ENCODE assay signal across 8 mouse cellular contexts in genomic region chr4:155868614-155869298, GRCm38 (mm10). TPM values are rescaled to one million over a fixed set of nuclear protein-coding genes. Genes with fewer than 3 reads are reported as not detected.
DNase-seq lines count a peak whose midpoint lies in the region; ATAC-seq and TF ChIP-seq lines count a peak whose summit lies in the region.

No protein-coding gene starts in this region.

- peak overlapping the region; percentile 69 for H3K4me3 ChIP-seq in spleen, adult 2 months (ENCODE audit: extremely low read depth, insufficient read depth, insufficient read length)
- H3K4me3 ChIP-seq in embryonic fibroblast, embryonic 13.5 days (ENCODE audit: insufficient read depth, low read length), result peak overlapping the region; percentile 87
- peak overlapping the region; percentile 58 for H3K4me3 ChIP-seq in intestine, embryonic 15.5 days (replicated peaks)
- H3K4me3 ChIP-seq in liver, embryonic 16.5 days (ENCODE audit: low read depth, low read length), result peak overlapping the region; percentile 83
- H3K4me3 ChIP-seq in neural tube, embryonic 15.5 days (replicated peaks), result peak overlapping the region; percentile 86

- H3K4me2 ChIP-seq in intestine, embryonic 15.5 days (replicated peaks), result peak overlapping the region; percentile 76
- H3K4me2 ChIP-seq in liver, embryonic 16.5 days (ENCODE audit: low read depth, low read length), result peak overlapping the region; percentile 96
- peak overlapping the region; percentile 92 for H3K4me2 ChIP-seq in neural tube, embryonic 15.5 days

- H3K9ac ChIP-seq in intestine, embryonic 15.5 days, result peak overlapping the region; percentile 58
- H3K9ac ChIP-seq in liver, embryonic 16.5 days (ENCODE audit: low read depth, low read length), result peak overlapping the region; percentile 77
- H3K9ac ChIP-seq in neural tube, embryonic 15.5 days (replicated peaks), result peak overlapping the region; percentile 84

- peaks cover 6% of the 10 kb centered on the region; the same call in 1 of the 2 replicates for H3K4me1 ChIP-seq in spleen, adult 2 months (ENCODE audit: control insufficient read depth, insufficient read depth, insufficient read length)
- 0 out of 2 replicates have a peak, but pooled peaks cover 2% of the 10 kb centered on the region for H3K4me1 ChIP-seq in embryonic fibroblast, embryonic 13.5 days (ENCODE audit: control insufficient read depth, insufficient read depth, low read length)
- peaks cover 13% of the 10 kb centered on the region for H3K4me1 ChIP-seq in intestine, embryonic 15.5 days (replicated peaks)
- peaks cover 28% of the 10 kb centered on the region for H3K4me1 ChIP-seq in liver, embryonic 16.5 days (ENCODE audit: control insufficient read depth, low read depth, low read length)
- peaks cover 32% of the 10 kb centered on the region for H3K4me1 ChIP-seq in neural tube, embryonic 15.5 days

- no peak for TF ChIP-seq POLR2A in spleen, adult 2 months (IDR thresholded peaks at IDR 0.05; ENCODE audit: low read depth, low read length)
- TF ChIP-seq POLR2A in embryonic fibroblast, embryonic 13.5 days (IDR thresholded peaks at IDR 0.05; ENCODE audit: low read depth, low read length), result no peak

- no peak for TF ChIP-seq CTCF in spleen, adult 2 months (IDR thresholded peaks at IDR 0.05; ENCODE audit: extremely low read depth, insufficient read depth, insufficient read length, insufficient replicate concordance)
- no peak for TF ChIP-seq CTCF in embryonic fibroblast, embryonic 13.5 days (IDR thresholded peaks at IDR 0.05; ENCODE audit: borderline replicate concordance, insufficient read depth, low read length)

- peak; percentile 78 for ATAC-seq in intestine, embryonic 15.5 days
- peak; percentile 17 for ATAC-seq in liver, embryonic 16.5 days (ENCODE audit: low read depth)
- no peak; the same call in 1 of the 2 replicates for ATAC-seq in neural tube, embryonic 15.5 days (ENCODE audit: low FRiP score)

- H3K36me3 ChIP-seq in spleen, adult 2 months (ENCODE audit: control insufficient read depth, insufficient read depth, low read length), result peaks cover 20% of the 10 kb centered on the region
- H3K36me3 ChIP-seq in intestine, embryonic 15.5 days, result peaks cover 32% of the 10 kb centered on the region
- H3K36me3 ChIP-seq in liver, embryonic 16.5 days (ENCODE audit: control insufficient read depth, insufficient read depth), result peaks cover 12% of the 10 kb centered on the region
- H3K36me3 ChIP-seq in neural tube, embryonic 15.5 days, result peaks cover 47% of the 10 kb centered on the region

- WGBS in spleen, adult 2 months, result 10% methylated on average over 22 of the region's 22 CpGs
- WGBS in intestine, embryonic 15.5 days, result 10% methylated on average over 22 of the region's 22 CpGs
- 4% methylated on average over 22 of the region's 22 CpGs for WGBS in liver, embryonic 16.5 days (ENCODE audit: insufficient replicate concordance)
- WGBS in neural tube, embryonic 15.5 days, result 11% methylated on average over 22 of the region's 22 CpGs

- H3K27me3 ChIP-seq in spleen, adult 2 months (ENCODE audit: control insufficient read depth, insufficient read depth, low read length), result no peaks in the 10 kb centered on the region
- no peaks in the 10 kb centered on the region for H3K27me3 ChIP-seq in intestine, embryonic 15.5 days (replicated peaks)
- no peaks in the 10 kb centered on the region for H3K27me3 ChIP-seq in liver, embryonic 16.5 days (ENCODE audit: control insufficient read depth, insufficient read depth, low read depth, low read length)
- no peaks in the 10 kb centered on the region for H3K27me3 ChIP-seq in neural tube, embryonic 15.5 days (replicated peaks)

- DNase-seq in spleen, adult 2 months (ENCODE audit: low read depth in 1 of 2, low spot score in 2 of 2), result no peak
- DNase-seq in spleen, adult 12 weeks (ENCODE audit: low spot score), result no peak
- DNase-seq in gastrocnemius, adult 8-10 months (ENCODE audit: low spot score in 2 of 2), result no peak
- DNase-seq in testis, postnatal 14 days (ENCODE audit: low spot score), result no peak

- H3K9me3 ChIP-seq in intestine, embryonic 15.5 days, result no peaks in the 10 kb centered on the region
- H3K9me3 ChIP-seq in liver, embryonic 16.5 days (replicated peaks; ENCODE audit: control insufficient read depth, low read length), result no peaks in the 10 kb centered on the region
- no peaks in the 10 kb centered on the region for H3K9me3 ChIP-seq in neural tube, embryonic 15.5 days (replicated peaks)

- H3K27ac ChIP-seq in spleen, adult 2 months (ENCODE audit: insufficient read depth, low read length), result no peak overlapping the region
- no peak overlapping the region for H3K27ac ChIP-seq in embryonic fibroblast, embryonic 13.5 days (ENCODE audit: insufficient read depth, low read length)
- H3K27ac ChIP-seq in intestine, embryonic 15.5 days, result peak overlapping the region; percentile 25
- peak overlapping the region; percentile 51 for H3K27ac ChIP-seq in liver, embryonic 16.5 days (ENCODE audit: low read length)
- H3K27ac ChIP-seq in neural tube, embryonic 15.5 days (replicated peaks), result peak overlapping the region; percentile 58

RNA-seq across cellular contexts. Expression of gene Cptp, which starts 0.5 kb away (rescaled TPM):
- polyA plus RNA-seq in spleen, adult 2 months (2012; rRNA removed), result 18.9 and 19.8 TPM in 2 replicates
- 17.4 and 21.5 TPM in 2 replicates for polyA plus RNA-seq in embryonic fibroblast, embryonic 13.5 days (2011; ENCODE audit: insufficient read length, low read depth, missing spikeins)
- 20.3 and 20.6 TPM in 2 replicates for polyA plus RNA-seq in intestine, embryonic 15.5 days (2015; fragmentation: Nextera tagmentation; extraction: Ambion mirVana)
- 7.1 and 8.4 TPM in 2 replicates for polyA plus RNA-seq in liver, embryonic 16.5 days (2015; fragmentation: Nextera tagmentation; extraction: Ambion mirVana)
- 28.0 and 29.0 TPM in 2 replicates for polyA plus RNA-seq in neural tube, embryonic 15.5 days (2015; fragmentation: Nextera tagmentation; extraction: Ambion mirVana)
- total RNA-seq in gastrocnemius, adult 8-10 months (2022), result 10 to 100 TPM; 11.0 to 18.7 (median 16.1) TPM

RNA-seq across cellular contexts. Expression of gene Ints11, which starts 0.6 kb away (rescaled TPM):
- 31.8 and 36.3 TPM in 2 replicates for polyA plus RNA-seq in spleen, adult 2 months (2012; rRNA removed)
- polyA plus RNA-seq in embryonic fibroblast, embryonic 13.5 days (2011; ENCODE audit: insufficient read length, low read depth, missing spikeins), result 33.2 and 40.0 TPM in 2 replicates
- polyA plus RNA-seq in intestine, embryonic 15.5 days (2015; fragmentation: Nextera tagmentation; extraction: Ambion mirVana), result 61.3 and 64.1 TPM in 2 replicates
- polyA plus RNA-seq in liver, embryonic 16.5 days (2015; fragmentation: Nextera tagmentation; extraction: Ambion mirVana), result 31.8 and 33.1 TPM in 2 replicates
- 66.9 and 73.4 TPM in 2 replicates for polyA plus RNA-seq in neural tube, embryonic 15.5 days (2015; fragmentation: Nextera tagmentation; extraction: Ambion mirVana)
- 10 to 100 TPM; 13.0 to 16.8 (median 14.1) TPM for total RNA-seq in gastrocnemius, adult 8-10 months (2022)

RNA-seq across cellular contexts. Expression of gene Tas1r3, which starts 5.6 kb away (rescaled TPM):
- polyA plus RNA-seq in spleen, adult 2 months (2012; rRNA removed), result 0.95 and 1.2 TPM in 2 replicates
- polyA plus RNA-seq in embryonic fibroblast, embryonic 13.5 days (2011; ENCODE audit: insufficient read length, low read depth, missing spikeins), result 0.14 TPM in 1 of 2 replicates, not detected in the other
- 0.25 and 0.51 TPM in 2 replicates for polyA plus RNA-seq in intestine, embryonic 15.5 days (2015; fragmentation: Nextera tagmentation; extraction: Ambion mirVana)
- polyA plus RNA-seq in liver, embryonic 16.5 days (2015; fragmentation: Nextera tagmentation; extraction: Ambion mirVana), result 0.11 and 0.14 TPM in 2 replicates
- 0.36 and 0.46 TPM in 2 replicates for polyA plus RNA-seq in neural tube, embryonic 15.5 days (2015; fragmentation: Nextera tagmentation; extraction: Ambion mirVana)
- total RNA-seq in gastrocnemius, adult 8-10 months (2022), result under 1 TPM in 2 of 4 experiments, not detected in 2; 0.11 to 0.12 TPM

RNA-seq across cellular contexts. Expression of gene Dvl1, which starts 21.6 kb away (rescaled TPM):
- polyA plus RNA-seq in spleen, adult 2 months (2012; rRNA removed), result 98.5 and 132 TPM in 2 replicates
- 38.5 and 41.4 TPM in 2 replicates for polyA plus RNA-seq in embryonic fibroblast, embryonic 13.5 days (2011; ENCODE audit: insufficient read length, low read depth, missing spikeins)
- polyA plus RNA-seq in intestine, embryonic 15.5 days (2015; fragmentation: Nextera tagmentation; extraction: Ambion mirVana), result 9.9 and 11.9 TPM in 2 replicates
- 1.9 TPM in 2 replicates for polyA plus RNA-seq in liver, embryonic 16.5 days (2015; fragmentation: Nextera tagmentation; extraction: Ambion mirVana)
- 11.5 and 28.6 TPM in 2 replicates for polyA plus RNA-seq in neural tube, embryonic 15.5 days (2015; fragmentation: Nextera tagmentation; extraction: Ambion mirVana)
- total RNA-seq in gastrocnemius, adult 8-10 months (2022), result 100 to 1,000 TPM; 117 to 124 (median 120) TPM

RNA-seq across cellular contexts. Expression of gene Pusl1, which starts 22.8 kb away (rescaled TPM):
- 48.8 and 70.1 TPM in 2 replicates for polyA plus RNA-seq in spleen, adult 2 months (2012; rRNA removed)
- 23.2 and 27.1 TPM in 2 replicates for polyA plus RNA-seq in embryonic fibroblast, embryonic 13.5 days (2011; ENCODE audit: insufficient read length, low read depth, missing spikeins)
- polyA plus RNA-seq in intestine, embryonic 15.5 days (2015; fragmentation: Nextera tagmentation; extraction: Ambion mirVana), result 46.6 and 54.0 TPM in 2 replicates
- polyA plus RNA-seq in liver, embryonic 16.5 days (2015; fragmentation: Nextera tagmentation; extraction: Ambion mirVana), result 12.9 and 13.4 TPM in 2 replicates
- 58.5 and 62.7 TPM in 2 replicates for polyA plus RNA-seq in neural tube, embryonic 15.5 days (2015; fragmentation: Nextera tagmentation; extraction: Ambion mirVana)
- total RNA-seq in gastrocnemius, adult 8-10 months (2022), result 10 to 100 TPM; 14.2 to 17.0 (median 14.9) TPM

Comparison
In these comparisons a context has a peak if more than half of its experiments do, and no peak if none do; other contexts are left out.
1. H3K27ac ChIP-seq: peak in intestine, embryonic 15.5 days (single experiment), liver, embryonic 16.5 days (single experiment) and neural tube, embryonic 15.5 days (single experiment); none in spleen, adult 2 months (single experiment) and embryonic fibroblast, embryonic 13.5 days (single experiment).
2. Peak in every context shown above with its lines, with median percentiles within 50 percentile points of each other: H3K4me3 ChIP-seq, H3K4me2 ChIP-seq and H3K9ac ChIP-seq.